Mouse (Mus musculus): ENCODE results near the gene Pde5a. TPM values are rescaled to one million over a fixed set of nuclear protein-coding genes. Genes with fewer than 3 reads are reported as not detected.
A peak's percentile ranks its signal among the peaks of the same experiment; 100 is the strongest.

Gene Pde5a
- polyA plus RNA-seq, 1 experiment = 7.1 TPM

GRCm38 (mm10) chr3:122763240-122763761 is 34.6 kb downstream of the Pde5a start:
- DNase-seq (ENCODE audit: extremely low spot score in 1 of 2, low spot score in 1 of 2) = no peak

- DNase-seq (ENCODE audit: extremely low spot score in 1 of 2, low spot score in 1 of 2) = no peak
Observed at GRCm38 (mm10) chr3:122763768-122764167, 35.0 kb downstream of the Pde5a start.

GRCm38 (mm10) chr3:122766930-122767329 is 38.2 kb downstream of the Pde5a start:
- peak in 1 of 2 experiments; percentile 13 for DNase-seq (ENCODE audit: extremely low spot score in 1 of 2, low spot score in 1 of 2)

GRCm38 (mm10) chr3:122767841-122768240 is 39.1 kb downstream of the Pde5a start:
- no peak for DNase-seq (ENCODE audit: extremely low spot score in 1 of 2, low spot score in 1 of 2)

GRCm38 (mm10) chr3:122781417-122781816 is 52.7 kb downstream of the Pde5a start:
- no peak for DNase-seq (ENCODE audit: extremely low spot score in 1 of 2, low spot score in 1 of 2)

- no peak for DNase-seq (ENCODE audit: extremely low spot score in 1 of 2, low spot score in 1 of 2)
Observed at GRCm38 (mm10) chr3:122784245-122784644, 55.5 kb downstream of the Pde5a start.

GRCm38 (mm10) chr3:122788314-122788713 is 59.6 kb downstream of the Pde5a start:
- peak; percentile 41 to 74 for DNase-seq (ENCODE audit: extremely low spot score in 1 of 2, low spot score in 1 of 2)

- no peak for DNase-seq (ENCODE audit: extremely low spot score in 1 of 2, low spot score in 1 of 2)
Observed at GRCm38 (mm10) chr3:122789544-122789943, 60.8 kb downstream of the Pde5a start.

GRCm38 (mm10) chr3:122800050-122800449 is 71.3 kb downstream of the Pde5a start:
- DNase-seq (ENCODE audit: extremely low spot score in 1 of 2, low spot score in 1 of 2) = no peak

GRCm38 (mm10) chr3:122800553-122801435 is 72.0 kb downstream of the Pde5a start:
- DNase-seq (ENCODE audit: extremely low spot score in 1 of 2, low spot score in 1 of 2) = no peak

- no peak for DNase-seq (ENCODE audit: extremely low spot score in 1 of 2, low spot score in 1 of 2)
Observed at GRCm38 (mm10) chr3:122801436-122802221, 72.9 kb downstream of the Pde5a start.

GRCm38 (mm10) chr3:122807313-122807712 is 78.6 kb downstream of the Pde5a start:
- DNase-seq (ENCODE audit: extremely low spot score in 1 of 2, low spot score in 1 of 2) = peak in 1 of 2 experiments; percentile 54

GRCm38 (mm10) chr3:122810090-122810863 is 81.5 kb downstream of the Pde5a start:
- no peak for DNase-seq (ENCODE audit: extremely low spot score in 1 of 2, low spot score in 1 of 2)

GRCm38 (mm10) chr3:122810986-122811385 is 82.2 kb downstream of the Pde5a start:
- DNase-seq (ENCODE audit: extremely low spot score in 1 of 2, low spot score in 1 of 2) = peak in 1 of 2 experiments; percentile 26

- DNase-seq (ENCODE audit: extremely low spot score in 1 of 2, low spot score in 1 of 2) = peak in 1 of 2 experiments; percentile 53
Observed at GRCm38 (mm10) chr3:122814531-122814930, 85.8 kb downstream of the Pde5a start.

- no peak for DNase-seq (ENCODE audit: extremely low spot score in 1 of 2, low spot score in 1 of 2)
Observed at GRCm38 (mm10) chr3:122818282-122818681, 89.5 kb downstream of the Pde5a start.

- no peak for DNase-seq (ENCODE audit: extremely low spot score in 1 of 2, low spot score in 1 of 2)
Observed at GRCm38 (mm10) chr3:122820700-122821099, 92.0 kb downstream of the Pde5a start.

- DNase-seq (ENCODE audit: extremely low spot score in 1 of 2, low spot score in 1 of 2) = no peak
Observed at GRCm38 (mm10) chr3:122828270-122829058, 99.7 kb downstream of the Pde5a start.

- DNase-seq (ENCODE audit: extremely low spot score in 1 of 2, low spot score in 1 of 2) = no peak
Observed at GRCm38 (mm10) chr3:122834519-122834918, 105.8 kb downstream of the Pde5a start.
